Mouse (Mus musculus): ENCODE measurements at regions not wholly inside any gene's neighbourhood (a gene's known extent, or its start where the extent isn't known, plus 50 kb on each side); places are given as distances from the start of the nearest gene placed in this dataset.

DNA sequence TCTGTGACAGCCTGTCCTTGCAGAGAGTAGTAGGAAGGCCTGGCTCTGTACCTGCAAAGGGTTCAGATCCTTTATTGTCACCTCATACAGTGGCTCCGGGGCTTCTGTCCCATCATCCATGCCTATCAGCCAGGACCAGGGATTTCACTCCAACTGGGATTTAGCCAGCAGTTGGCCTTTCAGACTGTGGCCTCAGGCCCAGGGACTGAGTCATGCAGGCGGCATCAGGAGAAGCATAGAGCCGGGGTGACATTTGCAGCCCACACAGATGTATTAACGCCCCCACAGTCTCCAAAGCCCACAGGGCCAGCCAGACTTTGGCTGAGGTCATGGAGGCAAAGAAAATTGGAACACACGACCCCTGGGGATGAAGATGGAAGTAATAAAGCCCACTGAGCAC is 222.9 kb downstream of the CK137956 start:
- H3K9ac ChIP-seq = no peak overlapping the region
- no peaks in the 10 kb centered on the region for H3K27me3 ChIP-seq
- no peak overlapping the region for H3K4me2 ChIP-seq
- no peaks in the 10 kb centered on the region for H3K36me3 ChIP-seq
- ATAC-seq (ENCODE audit: low FRiP score) = no peak
- no peak overlapping the region for H3K27ac ChIP-seq
- H3K4me3 ChIP-seq = no peak overlapping the region
- WGBS = 77% methylated on average over 5 of the region's 5 CpGs
- H3K4me1 ChIP-seq (replicated peaks) = no peaks in the 10 kb centered on the region
- peaks cover 5% of the 10 kb centered on the region; the same call in 1 of the 2 replicates for H3K9me3 ChIP-seq

GRCm38 (mm10) chr4:127736781-127737180 is 234.0 kb downstream of the CK137956 start:
- Histone ChIP-seq H3K4me1 (replicated peaks) (peaks cover 13% of the 10 kb centered on the region), H3K36me3 (no peaks in the 10 kb centered on the region), H3K4me3 (no peak overlapping the region), H3K4me2 (no peak overlapping the region), H3K27me3 (no peaks in the 10 kb centered on the region), H3K9me3 (no peaks in the 10 kb centered on the region), H3K27ac (no peak overlapping the region), H3K9ac (no peak overlapping the region)
- WGBS = 73% methylated on average over 2 of the region's 2 CpGs
- ATAC-seq (ENCODE audit: low FRiP score) = no peak

- H3K27me3 ChIP-seq = no peaks in the 10 kb centered on the region
- no peak for ATAC-seq (ENCODE audit: low FRiP score)
- peaks cover 13% of the 10 kb centered on the region for H3K4me1 ChIP-seq (replicated peaks)
- 65% methylated on average over 5 of the region's 5 CpGs for WGBS
- H3K4me3 ChIP-seq = no peak overlapping the region
- H3K9ac ChIP-seq = no peak overlapping the region
- H3K9me3 ChIP-seq = no peaks in the 10 kb centered on the region
- H3K27ac ChIP-seq = no peak overlapping the region
- H3K4me2 ChIP-seq = no peak overlapping the region
- no peaks in the 10 kb centered on the region for H3K36me3 ChIP-seq
These were observed 234.6 kb downstream of the CK137956 start for GRCm38 (mm10) chr4:127736151-127736550.

DNA sequence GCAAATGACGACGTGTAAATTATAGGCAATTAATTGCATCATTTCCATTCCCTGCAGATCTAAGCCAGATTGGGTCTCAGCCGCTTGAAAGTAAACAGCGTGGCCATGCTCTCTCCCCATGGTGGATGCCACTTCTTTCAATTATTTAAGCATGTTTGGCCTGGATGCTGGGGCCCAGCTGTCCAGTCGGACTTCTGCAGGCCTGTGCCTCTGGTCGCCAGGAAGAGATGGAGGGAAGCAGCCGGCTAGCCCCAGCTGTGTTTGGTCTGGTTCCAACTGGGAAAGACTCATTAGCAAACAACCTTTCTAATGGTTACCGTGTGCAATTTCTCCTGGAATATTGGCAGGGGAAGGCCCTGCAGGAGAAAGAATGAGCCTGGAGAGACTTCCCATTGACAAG is 236.1 kb downstream of the CK137956 start:
- peaks cover 13% of the 10 kb centered on the region for H3K4me1 ChIP-seq (replicated peaks)
- peak overlapping the region; percentile 66 for H3K27ac ChIP-seq
- 0 out of 2 replicates have a peak, but pooled peaks have one; percentile 61 for ATAC-seq (ENCODE audit: low FRiP score)
- H3K9ac ChIP-seq = no peak overlapping the region
- H3K36me3 ChIP-seq = no peaks in the 10 kb centered on the region
- H3K27me3 ChIP-seq = no peaks in the 10 kb centered on the region
- 34% methylated on average over 8 of the region's 8 CpGs for WGBS
- no peaks in the 10 kb centered on the region for H3K9me3 ChIP-seq
- H3K4me2 ChIP-seq = no peak overlapping the region
- no peak overlapping the region for H3K4me3 ChIP-seq

GRCm38 (mm10) chr4:127718661-127719060 is 252.1 kb downstream of the CK137956 start:
- WGBS = 69% methylated on average over 5 of the region's 5 CpGs
- H3K36me3 ChIP-seq = no peaks in the 10 kb centered on the region
- H3K4me1 ChIP-seq (replicated peaks) = no peaks in the 10 kb centered on the region
- H3K4me2 ChIP-seq = no peak overlapping the region
- no peaks in the 10 kb centered on the region for H3K27me3 ChIP-seq
- no peaks in the 10 kb centered on the region for H3K9me3 ChIP-seq
- no peak overlapping the region for H3K9ac ChIP-seq
- no peak overlapping the region for H3K27ac ChIP-seq
- ATAC-seq (ENCODE audit: low FRiP score) = no peak
- H3K4me3 ChIP-seq = no peak overlapping the region

- Histone ChIP-seq H3K9ac (no peak overlapping the region), H3K27me3 (no peaks in the 10 kb centered on the region), H3K36me3 (no peaks in the 10 kb centered on the region), H3K4me1 (replicated peaks) (peaks cover 21% of the 10 kb centered on the region), H3K9me3 (no peaks in the 10 kb centered on the region), H3K4me3 (no peak overlapping the region), H3K4me2 (no peak overlapping the region), H3K27ac (0 out of 2 replicates have a peak overlapping the region, but pooled peaks have one; percentile 18)
- WGBS = 89% methylated on average over 10 of the region's 10 CpGs
- no peak for ATAC-seq (ENCODE audit: low FRiP score)
These were observed 258.5 kb downstream of the CK137956 start for GRCm38 (mm10) chr4:127712274-127712673.

- no peak overlapping the region for H3K4me3 ChIP-seq
- H3K4me1 ChIP-seq (replicated peaks) = peaks cover 21% of the 10 kb centered on the region
- no peak overlapping the region for H3K9ac ChIP-seq
- H3K9me3 ChIP-seq = no peaks in the 10 kb centered on the region
- no peaks in the 10 kb centered on the region for H3K27me3 ChIP-seq
- ATAC-seq (ENCODE audit: low FRiP score) = no peak
- no peaks in the 10 kb centered on the region for H3K36me3 ChIP-seq
- H3K27ac ChIP-seq = 0 out of 2 replicates have a peak overlapping the region, but pooled peaks have one; percentile 40
- WGBS = 64% methylated on average over 4 of the region's 4 CpGs
- H3K4me2 ChIP-seq = no peak overlapping the region
These were observed 259.9 kb downstream of the CK137956 start for GRCm38 (mm10) chr4:127710816-127711215.

GRCm38 (mm10) chr4:127709746-127710145 is 261.0 kb downstream of the CK137956 start:
- H3K27me3 ChIP-seq = no peaks in the 10 kb centered on the region
- H3K4me1 ChIP-seq (replicated peaks) = peaks cover 21% of the 10 kb centered on the region
- H3K9ac ChIP-seq = no peak overlapping the region
- H3K4me2 ChIP-seq = no peak overlapping the region
- no peaks in the 10 kb centered on the region for H3K36me3 ChIP-seq
- H3K9me3 ChIP-seq = no peaks in the 10 kb centered on the region
- ATAC-seq (ENCODE audit: low FRiP score) = no peak
- no peak overlapping the region for H3K4me3 ChIP-seq
- 89% methylated on average over 6 of the region's 6 CpGs for WGBS
- H3K27ac ChIP-seq = no peak overlapping the region

DNA sequence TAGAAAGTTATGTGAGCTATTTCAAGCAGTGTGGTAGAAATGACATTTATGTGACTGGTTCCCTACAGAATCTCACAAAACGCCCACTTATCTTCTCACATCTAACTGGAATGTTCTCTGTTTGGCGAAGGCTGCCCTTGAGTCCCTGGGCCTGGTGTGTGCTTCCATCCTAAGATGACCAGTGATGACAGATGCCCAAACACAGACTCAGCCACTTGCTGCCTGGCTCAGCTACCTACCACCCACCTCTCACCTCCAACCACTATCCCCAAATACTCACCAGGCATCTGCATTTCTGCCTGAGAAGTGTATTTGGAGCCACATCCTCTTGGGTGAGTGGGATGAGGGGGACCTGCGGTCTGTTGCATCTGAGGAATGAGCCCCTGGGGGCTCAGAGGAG is 262.6 kb downstream of the CK137956 start:
- Histone ChIP-seq H3K4me3 (no peak overlapping the region), H3K4me2 (no peak overlapping the region), H3K9me3 (no peaks in the 10 kb centered on the region), H3K27me3 (no peaks in the 10 kb centered on the region), H3K27ac (no peak overlapping the region), H3K36me3 (no peaks in the 10 kb centered on the region), H3K9ac (no peak overlapping the region), H3K4me1 (replicated peaks) (peaks cover 21% of the 10 kb centered on the region)
- 78% methylated on average over 3 of the region's 3 CpGs for WGBS
- no peak for ATAC-seq (ENCODE audit: low FRiP score)

GRCm38 (mm10) chr4:127707126-127707525 is 263.6 kb downstream of the CK137956 start:
- peaks cover 19% of the 10 kb centered on the region for H3K4me1 ChIP-seq (replicated peaks)
- no peak overlapping the region for H3K27ac ChIP-seq
- 95% methylated on average over 3 of the region's 3 CpGs for WGBS
- no peaks in the 10 kb centered on the region for H3K27me3 ChIP-seq
- no peaks in the 10 kb centered on the region for H3K36me3 ChIP-seq
- ATAC-seq (ENCODE audit: low FRiP score) = no peak
- no peak overlapping the region for H3K4me2 ChIP-seq
- H3K9me3 ChIP-seq = no peaks in the 10 kb centered on the region
- no peak overlapping the region for H3K4me3 ChIP-seq
- H3K9ac ChIP-seq = no peak overlapping the region

DNA sequence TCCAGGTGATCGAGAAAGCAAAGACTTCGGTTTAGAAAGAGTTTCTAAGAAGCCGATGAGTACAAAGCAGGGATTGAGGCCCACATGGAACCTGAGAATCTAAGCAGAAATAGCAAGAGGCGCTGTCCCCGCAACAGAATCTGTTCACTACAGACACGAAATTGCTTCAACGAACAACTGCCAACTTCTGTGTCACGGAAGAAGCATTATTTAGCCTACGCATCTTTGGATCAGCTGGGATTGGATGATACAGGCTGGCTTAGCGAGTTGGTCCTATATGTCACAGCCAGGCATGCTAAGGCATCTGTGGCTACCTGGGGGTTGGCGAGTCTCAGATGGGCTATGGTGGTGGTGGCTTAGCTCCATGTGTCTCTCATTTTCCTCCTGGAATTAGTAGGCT is 269.1 kb downstream of the CK137956 start:
- Histone ChIP-seq H3K27me3 (no peaks in the 10 kb centered on the region), H3K36me3 (no peaks in the 10 kb centered on the region), H3K4me1 (replicated peaks) (no peaks in the 10 kb centered on the region), H3K9ac (no peak overlapping the region), H3K9me3 (no peaks in the 10 kb centered on the region), H3K27ac (no peak overlapping the region), H3K4me3 (no peak overlapping the region), H3K4me2 (no peak overlapping the region)
- 96% methylated on average over 11 of the region's 11 CpGs for WGBS
- no peak for ATAC-seq (ENCODE audit: low FRiP score)

DNA sequence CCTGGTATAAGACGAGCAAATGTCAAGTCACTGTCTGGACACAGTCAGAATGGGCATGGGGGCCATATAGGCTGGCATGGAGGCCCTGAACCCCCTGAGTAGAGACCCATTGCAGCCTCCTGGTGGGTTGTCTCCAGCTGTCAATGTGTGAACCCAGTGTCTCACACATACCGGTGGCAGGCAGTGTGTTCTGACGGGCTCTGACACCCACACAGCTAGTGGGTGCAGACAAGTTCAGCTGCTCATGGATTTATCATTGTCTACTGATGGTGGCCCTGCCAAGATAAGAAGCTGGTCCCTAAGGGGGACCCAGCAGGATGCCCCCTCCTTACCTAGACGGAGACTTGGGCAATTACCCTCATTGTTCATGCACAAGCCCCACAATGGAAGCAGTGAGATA is 280.8 kb downstream of the CK137956 start:
- no peak for ATAC-seq (ENCODE audit: low FRiP score)
- Histone ChIP-seq H3K9ac (no peak overlapping the region), H3K27ac (no peak overlapping the region), H3K9me3 (no peaks in the 10 kb centered on the region), H3K4me3 (no peak overlapping the region), H3K4me1 (replicated peaks) (no peaks in the 10 kb centered on the region), H3K27me3 (no peaks in the 10 kb centered on the region), H3K36me3 (no peaks in the 10 kb centered on the region), H3K4me2 (no peak overlapping the region)
- 33% methylated on average over 4 of the region's 4 CpGs for WGBS

DNA sequence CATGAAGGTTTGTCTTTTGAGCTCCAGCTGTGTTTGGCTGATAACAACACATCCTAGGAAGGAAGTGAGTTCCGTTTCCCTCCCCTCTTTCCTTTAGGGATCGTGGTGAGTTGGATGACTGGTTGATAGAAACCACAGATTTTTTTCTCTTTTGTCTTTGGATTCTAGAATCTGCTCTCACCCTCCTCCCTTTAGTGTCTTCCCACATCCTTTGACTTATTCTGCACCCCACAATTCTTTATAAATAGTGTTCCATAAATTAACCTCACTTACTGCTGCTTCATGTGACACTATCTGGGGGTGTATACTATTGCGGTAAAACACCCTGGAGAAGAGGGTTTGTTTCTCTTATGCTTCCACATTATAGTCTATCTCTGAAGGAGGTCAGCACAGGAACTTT is 285.7 kb downstream of the CK137956 start:
- Histone ChIP-seq H3K4me1 (replicated peaks) (no peaks in the 10 kb centered on the region), H3K27me3 (no peaks in the 10 kb centered on the region), H3K4me3 (no peak overlapping the region), H3K9me3 (no peaks in the 10 kb centered on the region), H3K4me2 (no peak overlapping the region), H3K27ac (no peak overlapping the region), H3K36me3 (no peaks in the 10 kb centered on the region), H3K9ac (no peak overlapping the region)
- ATAC-seq (ENCODE audit: low FRiP score) = no peak
- 78% methylated on average over 3 of the region's 3 CpGs for WGBS

All from hindbrain, embryonic 13.5 days (tissue).